Mouse (Mus musculus): ENCODE data around the gene Tbx20. TPM values are rescaled to one million over a fixed set of nuclear protein-coding genes. Genes with fewer than 3 reads are reported as not detected.

The Tbx20 gene
- polyA plus RNA-seq, 1 experiment from 2014 or later = 0.58 TPM

DNA sequence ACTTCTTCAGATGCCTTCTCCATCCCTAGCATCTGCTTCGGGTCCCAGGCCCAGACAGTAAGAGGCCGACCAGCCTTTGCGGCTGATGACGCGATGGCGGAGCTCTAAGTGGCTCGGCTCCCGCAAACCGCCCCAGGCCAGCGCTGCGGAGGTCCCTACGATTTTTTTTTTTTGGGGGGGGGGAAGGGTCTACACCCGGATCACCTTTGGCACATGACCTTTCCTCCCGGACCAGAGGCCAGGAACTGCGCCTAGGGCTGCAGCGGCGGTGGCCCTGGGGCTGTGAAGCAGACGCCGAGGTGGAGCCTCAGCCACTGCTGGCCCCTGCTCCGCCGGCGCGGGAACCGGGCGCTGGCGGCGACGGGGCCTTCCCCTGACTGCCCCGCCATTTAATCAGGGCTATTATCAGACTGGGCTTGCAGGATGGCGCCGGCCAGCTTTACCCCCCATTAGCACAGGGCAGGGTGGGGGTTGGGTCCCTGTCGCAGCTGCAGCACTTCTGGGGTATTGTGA lies 6.9 kb upstream of the Tbx20 start:
- H3K36me3 ChIP-seq (replicated peaks; ENCODE audit: insufficient read depth, low read length) = no peaks in the 10 kb centered on the region
- peak; percentile 16 for DNase-seq
- TF ChIP-seq CTCF (IDR thresholded peaks at IDR 0.05; ENCODE audit: low read depth) (no peak), EP300 (IDR thresholded peaks at IDR 0.05; ENCODE audit: low read depth) (no peak)
- peak overlapping the region; percentile 68 for H3K4me2 ChIP-seq (ENCODE audit: low read depth, low read length)
- ATAC-seq = no peak
- no peak overlapping the region for H3K9ac ChIP-seq (replicated peaks)
- peaks cover 2% of the 10 kb centered on the region; the same call in 1 of the 2 replicates for H3K4me1 ChIP-seq (ENCODE audit: insufficient read depth)
- H3K9me3 ChIP-seq (ENCODE audit: low read length) = no peaks in the 10 kb centered on the region
- under 1% methylated on average over 31 of the region's 32 CpGs for WGBS (ENCODE audit: insufficient replicate concordance)
- H3K27me3 ChIP-seq (ENCODE audit: insufficient read depth, low read length) = peaks cover 61% of the 10 kb centered on the region
- H3K27ac ChIP-seq (ENCODE audit: low read depth) = no peak overlapping the region
- H3K4me3 ChIP-seq (ENCODE audit: low read depth, low read length) = peak overlapping the region; percentile 29

DNA sequence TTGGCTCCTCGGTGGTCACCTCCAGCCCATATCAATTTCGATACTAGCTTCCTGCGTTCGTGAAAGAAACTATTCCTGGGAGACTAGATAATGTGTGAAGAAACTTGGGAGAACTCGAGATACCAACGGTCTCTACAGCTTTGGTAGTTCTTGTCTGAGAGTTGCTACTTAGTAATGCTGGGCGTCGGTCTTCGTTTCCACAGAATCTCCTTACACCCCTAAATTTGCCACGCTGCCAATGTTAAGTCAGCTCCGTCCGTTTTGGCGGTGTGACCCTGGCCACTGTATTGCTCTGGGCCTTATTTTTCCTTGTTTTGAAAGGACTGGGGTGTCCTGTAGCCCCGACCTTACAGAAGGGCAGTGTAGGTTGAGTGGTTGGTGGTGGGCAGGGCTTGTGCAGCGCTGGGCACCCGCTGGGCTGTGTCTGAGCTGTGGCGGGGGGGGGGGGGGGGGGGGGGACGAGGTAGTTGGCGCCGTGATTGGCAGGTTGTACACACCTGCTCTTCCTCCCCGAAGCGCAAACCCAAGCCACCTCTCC lies 6.4 kb upstream of the Tbx20 start:
- ATAC-seq (no peak), DNase-seq (no peak)
- TF ChIP-seq EP300 (IDR thresholded peaks at IDR 0.05; ENCODE audit: low read depth) (no peak), CTCF (IDR thresholded peaks at IDR 0.05; ENCODE audit: low read depth) (no peak)
- Histone ChIP-seq H3K4me2 (ENCODE audit: low read depth, low read length) (peak overlapping the region; percentile 68), H3K4me1 (ENCODE audit: insufficient read depth) (peaks cover 2% of the 10 kb centered on the region; the same call in 1 of the 2 replicates), H3K4me3 (ENCODE audit: low read depth, low read length) (peak overlapping the region; percentile 29; the same call in 1 of the 2 replicates), H3K9ac (replicated peaks) (no peak overlapping the region), H3K36me3 (replicated peaks; ENCODE audit: insufficient read depth, low read length) (no peaks in the 10 kb centered on the region), H3K9me3 (ENCODE audit: low read length) (no peaks in the 10 kb centered on the region), H3K27me3 (ENCODE audit: insufficient read depth, low read length) (peaks cover 65% of the 10 kb centered on the region), H3K27ac (ENCODE audit: low read depth) (no peak overlapping the region)
- 9% methylated on average over 19 of the region's 22 CpGs for WGBS (ENCODE audit: insufficient replicate concordance)

DNA sequence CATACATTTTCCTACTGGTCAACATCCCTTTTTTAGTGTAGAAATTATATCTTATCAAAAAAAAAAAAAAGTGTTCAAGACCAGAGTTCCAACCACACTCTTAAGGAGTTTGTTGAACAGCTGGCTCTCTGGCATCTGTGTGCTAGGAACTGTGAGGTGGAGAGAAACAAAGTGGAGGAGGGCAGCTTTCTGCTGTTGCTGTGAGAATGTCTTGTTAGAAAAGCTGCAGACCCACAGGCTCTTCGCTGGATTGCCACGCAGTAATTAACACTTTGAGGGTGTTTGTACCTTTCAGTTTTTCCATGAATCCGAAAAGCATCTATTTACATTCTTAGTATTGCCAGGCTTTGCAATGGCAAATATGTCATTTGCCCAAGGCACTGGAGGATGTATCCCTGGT lies 5.9 kb upstream of the Tbx20 start:
- 13% methylated on average over 3 of the region's 3 CpGs for WGBS (ENCODE audit: insufficient replicate concordance)
- ATAC-seq = no peak
- Histone ChIP-seq H3K4me2 (ENCODE audit: low read depth, low read length) (no peak overlapping the region), H3K4me3 (ENCODE audit: low read depth, low read length) (no peak overlapping the region), H3K27me3 (ENCODE audit: insufficient read depth, low read length) (peaks cover 70% of the 10 kb centered on the region), H3K9me3 (ENCODE audit: low read length) (no peaks in the 10 kb centered on the region), H3K4me1 (ENCODE audit: insufficient read depth) (peaks cover 2% of the 10 kb centered on the region; the same call in 1 of the 2 replicates), H3K36me3 (replicated peaks; ENCODE audit: insufficient read depth, low read length) (no peaks in the 10 kb centered on the region), H3K27ac (ENCODE audit: low read depth) (no peak overlapping the region), H3K9ac (replicated peaks) (no peak overlapping the region)
- DNase-seq = no peak
- TF ChIP-seq EP300 (IDR thresholded peaks at IDR 0.05; ENCODE audit: low read depth) (no peak), CTCF (IDR thresholded peaks at IDR 0.05; ENCODE audit: low read depth) (no peak)

DNA sequence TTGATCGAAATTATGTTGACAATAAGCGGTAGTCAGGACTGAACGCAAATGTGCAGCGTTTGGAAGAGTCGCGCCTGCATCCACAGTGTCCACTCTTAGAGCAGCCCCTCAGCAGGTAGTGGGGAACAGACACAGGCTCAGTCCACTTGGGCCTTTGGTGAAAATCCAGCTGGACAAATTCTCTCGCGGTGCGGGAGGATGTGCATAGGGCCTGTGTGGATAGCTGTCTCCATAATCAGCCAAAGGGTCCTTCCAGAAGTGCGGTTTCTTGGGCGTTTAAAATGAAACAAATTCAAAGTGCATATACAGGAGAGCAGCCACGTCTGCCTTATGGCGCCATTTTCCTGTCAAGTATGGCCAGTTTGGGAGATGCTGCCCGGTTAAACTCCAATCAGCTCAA lies 4.5 kb upstream of the Tbx20 start:
- H3K4me3 ChIP-seq (ENCODE audit: low read depth, low read length) = no peak overlapping the region
- ATAC-seq (no peak), DNase-seq (no peak)
- WGBS (ENCODE audit: insufficient replicate concordance) = 13% methylated on average over 14 of the region's 14 CpGs
- TF ChIP-seq EP300 (IDR thresholded peaks at IDR 0.05; ENCODE audit: low read depth) (no peak), CTCF (IDR thresholded peaks at IDR 0.05; ENCODE audit: low read depth) (no peak)
- no peaks in the 10 kb centered on the region for H3K9me3 ChIP-seq (ENCODE audit: low read length)
- H3K9ac ChIP-seq (replicated peaks) = no peak overlapping the region
- H3K36me3 ChIP-seq (replicated peaks; ENCODE audit: insufficient read depth, low read length) = no peaks in the 10 kb centered on the region
- peaks cover 84% of the 10 kb centered on the region for H3K27me3 ChIP-seq (ENCODE audit: insufficient read depth, low read length)
- no peak overlapping the region for H3K27ac ChIP-seq (ENCODE audit: low read depth)
- H3K4me2 ChIP-seq (ENCODE audit: low read depth, low read length) = no peak overlapping the region
- peaks cover 8% of the 10 kb centered on the region; the same call in 1 of the 2 replicates for H3K4me1 ChIP-seq (ENCODE audit: insufficient read depth)

DNA sequence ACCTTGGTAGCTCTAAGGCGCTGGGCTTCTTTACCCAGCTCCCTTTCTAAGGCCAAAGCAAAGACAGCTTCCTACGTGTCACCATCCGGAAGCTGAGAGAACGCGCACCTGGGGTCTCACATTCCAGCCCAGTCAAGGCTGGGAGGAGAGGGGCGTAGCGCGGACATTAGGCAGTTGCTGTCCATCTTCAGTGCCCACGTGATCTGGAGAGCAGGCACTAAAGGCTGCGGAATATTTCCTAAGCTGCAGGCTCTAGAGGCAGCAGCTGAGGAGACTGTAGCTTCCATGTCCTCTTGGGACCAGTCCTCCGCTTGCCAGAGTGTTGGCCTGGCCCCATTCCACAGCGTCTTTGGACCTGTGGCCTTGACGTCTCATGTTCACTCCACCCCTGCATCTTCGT lies 3.9 kb upstream of the Tbx20 start:
- H3K4me1 ChIP-seq (ENCODE audit: insufficient read depth) = peaks cover 8% of the 10 kb centered on the region; the same call in 1 of the 2 replicates
- H3K4me2 ChIP-seq (ENCODE audit: low read depth, low read length) = peak overlapping the region; percentile 42; the same call in 1 of the 2 replicates
- H3K9ac ChIP-seq (replicated peaks) = no peak overlapping the region
- H3K36me3 ChIP-seq (replicated peaks; ENCODE audit: insufficient read depth, low read length) = no peaks in the 10 kb centered on the region
- no peak for ATAC-seq
- H3K27ac ChIP-seq (ENCODE audit: low read depth) = no peak overlapping the region
- no peak overlapping the region for H3K4me3 ChIP-seq (ENCODE audit: low read depth, low read length)
- no peaks in the 10 kb centered on the region for H3K9me3 ChIP-seq (ENCODE audit: low read length)
- TF ChIP-seq EP300 (IDR thresholded peaks at IDR 0.05; ENCODE audit: low read depth) = no peak
- no peak for DNase-seq
- peaks cover 89% of the 10 kb centered on the region for H3K27me3 ChIP-seq (ENCODE audit: insufficient read depth, low read length)
- WGBS (ENCODE audit: insufficient replicate concordance) = 3% methylated on average over 14 of the region's 14 CpGs

DNA sequence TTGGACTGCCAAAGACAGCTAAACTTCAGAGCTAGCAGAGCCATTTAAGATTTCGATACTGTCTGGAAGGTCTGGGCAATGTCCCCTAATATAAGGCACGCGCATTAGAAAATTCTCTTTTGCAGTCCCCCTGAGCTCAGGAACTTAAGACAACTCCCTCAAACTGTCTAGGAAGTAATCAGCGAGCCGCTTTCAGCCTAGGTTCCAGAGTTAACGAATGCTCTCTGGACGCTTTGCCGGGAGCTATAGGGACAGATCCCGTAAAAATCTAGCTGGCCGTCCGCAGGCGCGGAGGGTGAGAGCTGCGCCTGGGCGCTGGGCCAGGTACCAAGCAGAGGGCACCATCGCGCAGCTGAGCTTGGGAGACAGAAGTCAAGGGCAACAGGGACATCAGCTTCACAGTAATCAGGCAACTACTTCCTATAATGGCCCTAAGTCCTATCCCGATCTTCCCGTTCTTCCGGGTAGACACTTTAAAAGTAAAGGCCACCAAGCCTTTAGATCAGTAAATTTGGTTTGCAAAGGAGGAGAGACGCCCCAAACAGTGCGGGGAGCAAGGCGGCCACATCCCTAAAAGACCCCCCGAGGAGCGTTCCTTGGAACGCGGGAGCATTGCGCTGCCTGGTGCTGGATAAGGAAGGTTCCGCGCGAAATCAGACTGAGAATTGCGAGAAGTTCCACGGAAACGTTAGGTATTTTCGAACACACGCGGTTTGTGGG lies 3.2 kb upstream of the Tbx20 start:
- Histone ChIP-seq H3K27me3 (ENCODE audit: insufficient read depth, low read length) (peaks cover 89% of the 10 kb centered on the region), H3K4me2 (ENCODE audit: low read depth, low read length) (peak overlapping the region; percentile 42), H3K4me3 (ENCODE audit: low read depth, low read length) (no peak overlapping the region), H3K9ac (replicated peaks) (no peak overlapping the region), H3K9me3 (ENCODE audit: low read length) (no peaks in the 10 kb centered on the region), H3K4me1 (ENCODE audit: insufficient read depth) (peaks cover 8% of the 10 kb centered on the region; the same call in 1 of the 2 replicates), H3K36me3 (replicated peaks; ENCODE audit: insufficient read depth, low read length) (no peaks in the 10 kb centered on the region), H3K27ac (ENCODE audit: low read depth) (no peak overlapping the region)
- TF ChIP-seq EP300 (IDR thresholded peaks at IDR 0.05; ENCODE audit: low read depth) = no peak
- WGBS (ENCODE audit: insufficient replicate concordance) = 3% methylated on average over 37 of the region's 37 CpGs
- no peak for DNase-seq
- ATAC-seq = no peak

Data from liver, postnatal 0 days (tissue).